Mouse (Mus musculus): ENCODE results near the gene Cemip. TPM values are rescaled to one million over a fixed set of nuclear protein-coding genes. Genes with fewer than 3 reads are reported as not detected.

The Cemip gene
- total and polyA plus RNA-seq, 2 experiments from 2014 or later, result 0.60 to 8.2 TPM

DNA sequence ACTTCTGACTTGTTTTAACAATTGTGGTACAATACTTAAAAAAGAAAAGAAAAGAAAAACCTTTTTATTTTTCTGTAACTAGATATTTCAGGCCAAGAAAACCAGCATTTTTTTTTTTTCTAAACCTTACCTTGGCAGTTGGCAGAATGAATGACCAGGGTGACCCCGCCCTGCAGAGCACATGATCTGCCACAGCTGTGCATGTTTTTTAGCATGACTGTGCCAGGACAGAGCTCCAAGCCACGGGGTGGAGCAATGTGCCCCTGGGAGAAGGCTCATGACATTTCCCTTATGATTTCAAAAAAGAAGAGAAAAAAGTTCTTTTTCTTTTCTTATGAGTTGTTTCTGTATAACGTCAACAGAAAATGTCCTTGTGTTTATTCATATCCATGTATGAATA, 196.9 kb downstream of the Cemip start:
- no peak for TF ChIP-seq CTCF (IDR thresholded peaks at IDR 0.05)
- Histone ChIP-seq H3K4me2 (ENCODE audit: low read depth, low read length, poor library complexity, severe bottlenecking) (no peak overlapping the region), H3K9ac (replicated peaks; ENCODE audit: low read length, poor library complexity, severe bottlenecking) (no peak overlapping the region), H3K4me1 (ENCODE audit: insufficient read depth, low read length) (peaks cover 10% of the 10 kb centered on the region), H3K27me3 (ENCODE audit: insufficient read depth, low read length) (no peaks in the 10 kb centered on the region), H3K4me3 (ENCODE audit: low read depth, low read length) (no peak overlapping the region), H3K27ac (ENCODE audit: low read depth, low read length) (no peak overlapping the region), H3K9me3 (ENCODE audit: low read length) (no peaks in the 10 kb centered on the region), H3K36me3 (ENCODE audit: insufficient read depth, low read length) (no peaks in the 10 kb centered on the region)
- no peak for ATAC-seq (ENCODE audit: low FRiP score)
- no peak for DNase-seq (ENCODE audit: low spot score)
- WGBS, result 66% methylated on average over 3 of the region's 3 CpGs

DNA sequence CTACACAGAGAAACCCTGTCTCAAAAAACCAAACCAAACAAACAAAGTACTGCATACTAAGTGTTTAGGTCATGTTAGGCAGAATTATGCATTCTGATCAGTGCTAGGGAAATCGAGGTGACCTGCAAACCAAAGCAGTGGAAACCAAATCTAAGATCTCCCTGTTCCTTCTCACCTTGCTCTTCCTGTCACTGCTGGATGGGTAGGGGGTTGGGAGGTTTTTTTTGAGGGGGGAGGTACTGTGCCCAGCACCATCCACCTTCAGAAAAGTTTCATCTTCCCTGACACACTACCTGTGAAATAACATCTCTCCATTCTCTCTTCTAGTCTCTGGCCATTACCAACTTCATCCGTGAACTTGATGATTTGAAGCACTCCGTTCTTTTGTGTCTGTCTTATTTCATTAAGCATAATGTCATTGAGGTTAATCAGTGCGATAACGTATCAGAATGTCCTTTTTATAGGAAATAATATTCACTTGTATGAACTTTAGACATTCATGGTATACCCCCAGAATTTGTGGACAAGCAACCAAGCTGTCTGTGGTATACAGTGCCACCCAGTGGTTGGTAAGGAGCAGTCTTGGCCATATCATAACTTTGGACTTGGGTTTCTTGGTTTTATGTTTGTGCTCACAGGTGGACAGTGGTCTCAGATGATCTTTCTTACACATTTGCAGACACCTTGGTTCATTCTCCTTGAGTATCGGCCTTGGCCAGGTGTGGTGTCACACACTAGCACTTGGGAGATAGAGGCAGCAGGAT, 199.8 kb downstream of the Cemip start:
- DNase-seq (ENCODE audit: low spot score), result peak; percentile 41
- Histone ChIP-seq H3K4me3 (ENCODE audit: low read depth, low read length) (no peak overlapping the region), H3K9me3 (ENCODE audit: low read length) (no peaks in the 10 kb centered on the region), H3K27ac (ENCODE audit: low read depth, low read length) (no peak overlapping the region), H3K9ac (replicated peaks; ENCODE audit: low read length, poor library complexity, severe bottlenecking) (no peak overlapping the region), H3K36me3 (ENCODE audit: insufficient read depth, low read length) (no peaks in the 10 kb centered on the region), H3K4me1 (ENCODE audit: insufficient read depth, low read length) (peaks cover 14% of the 10 kb centered on the region), H3K27me3 (ENCODE audit: insufficient read depth, low read length) (no peaks in the 10 kb centered on the region), H3K4me2 (ENCODE audit: low read depth, low read length, poor library complexity, severe bottlenecking) (no peak overlapping the region)
- TF ChIP-seq CTCF (IDR thresholded peaks at IDR 0.05), result peak; percentile 72
- WGBS, result 97% methylated on average over 6 of the region's 6 CpGs
- no peak for ATAC-seq (ENCODE audit: low FRiP score)

DNA sequence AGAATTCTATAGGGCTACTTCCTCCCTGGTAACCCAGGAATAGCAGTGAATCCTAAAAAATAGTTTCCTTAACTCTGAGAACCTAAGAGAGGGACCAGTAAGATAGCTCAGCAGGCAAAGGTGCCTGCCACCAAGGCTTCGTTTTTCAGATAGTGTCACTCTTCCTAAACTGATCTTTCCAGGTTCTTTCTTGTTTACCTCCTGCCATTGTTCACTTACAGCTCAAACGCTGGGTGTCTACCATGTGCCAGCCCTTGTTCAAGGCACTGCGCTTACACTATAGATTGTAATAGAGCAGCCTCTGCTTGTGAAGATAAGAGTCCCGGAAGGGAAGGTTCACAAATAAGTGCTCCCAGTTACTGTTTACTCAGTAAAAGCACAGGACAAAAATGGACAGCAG, 200.5 kb downstream of the Cemip start:
- DNase-seq (ENCODE audit: low spot score) (no peak), ATAC-seq (ENCODE audit: low FRiP score) (no peak)

DNA sequence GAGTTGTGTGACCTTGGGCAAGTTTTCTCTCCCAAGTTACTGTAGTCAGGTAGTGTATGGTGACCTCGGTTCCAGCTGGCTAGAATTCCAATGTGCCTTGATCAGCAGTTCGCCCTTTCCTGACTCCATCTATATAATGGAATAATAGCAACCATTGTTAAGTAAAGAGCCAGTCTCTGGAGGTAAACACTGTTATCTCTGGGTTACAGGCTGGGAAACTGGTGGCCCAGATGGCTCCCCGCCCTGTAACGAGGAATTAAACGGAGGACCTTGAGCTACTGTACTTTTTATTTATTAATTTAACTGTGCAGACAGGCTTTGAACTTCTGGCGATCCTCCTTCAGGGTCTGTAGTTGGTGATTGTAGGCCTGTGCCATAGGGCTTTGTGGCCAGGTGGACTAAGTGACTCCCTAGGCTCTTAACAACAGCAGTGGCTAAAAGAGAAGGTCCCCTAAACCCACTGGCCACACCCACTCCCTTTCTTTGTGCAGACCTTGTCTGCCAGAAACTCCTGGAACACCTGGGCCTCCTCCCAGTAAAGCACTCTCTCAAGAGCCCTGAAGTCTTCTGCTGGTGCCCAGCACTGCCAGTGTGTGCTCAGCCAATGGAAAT, 201.3 kb downstream of the Cemip start:
- DNase-seq (ENCODE audit: low spot score), result no peak
- Histone ChIP-seq H3K36me3 (ENCODE audit: insufficient read depth, low read length) (no peaks in the 10 kb centered on the region), H3K27me3 (ENCODE audit: insufficient read depth, low read length) (no peaks in the 10 kb centered on the region), H3K4me2 (ENCODE audit: low read depth, low read length, poor library complexity, severe bottlenecking) (peak overlapping the region; percentile 77), H3K9ac (replicated peaks; ENCODE audit: low read length, poor library complexity, severe bottlenecking) (peak overlapping the region; percentile 89), H3K27ac (ENCODE audit: low read depth, low read length) (peak overlapping the region; percentile 91), H3K4me3 (ENCODE audit: low read depth, low read length) (peak overlapping the region; percentile 84), H3K9me3 (ENCODE audit: low read length) (no peaks in the 10 kb centered on the region), H3K4me1 (ENCODE audit: insufficient read depth, low read length) (peaks cover 18% of the 10 kb centered on the region)
- 34% methylated on average over 6 of the region's 6 CpGs for WGBS
- TF ChIP-seq CTCF (IDR thresholded peaks at IDR 0.05), result no peak
- ATAC-seq (ENCODE audit: low FRiP score), result no peak

More for the DNA sequence above, 200.5 kb downstream of the Cemip start:
- H3K36me3 ChIP-seq (ENCODE audit: insufficient read depth, low read length), result no peaks in the 10 kb centered on the region
- no peaks in the 10 kb centered on the region for H3K9me3 ChIP-seq (ENCODE audit: low read length)
- H3K4me1 ChIP-seq (ENCODE audit: insufficient read depth, low read length), result peaks cover 18% of the 10 kb centered on the region
- no peak overlapping the region for H3K4me3 ChIP-seq (ENCODE audit: low read depth, low read length)
- H3K27ac ChIP-seq (ENCODE audit: low read depth, low read length), result no peak overlapping the region
- TF ChIP-seq CTCF (IDR thresholded peaks at IDR 0.05), result no peak
- H3K27me3 ChIP-seq (ENCODE audit: insufficient read depth, low read length), result no peaks in the 10 kb centered on the region
- 89% methylated on average over 4 of the region's 4 CpGs for WGBS
- no peak overlapping the region for H3K9ac ChIP-seq (replicated peaks; ENCODE audit: low read length, poor library complexity, severe bottlenecking)
- H3K4me2 ChIP-seq (ENCODE audit: low read depth, low read length, poor library complexity, severe bottlenecking), result no peak overlapping the region

DNA sequence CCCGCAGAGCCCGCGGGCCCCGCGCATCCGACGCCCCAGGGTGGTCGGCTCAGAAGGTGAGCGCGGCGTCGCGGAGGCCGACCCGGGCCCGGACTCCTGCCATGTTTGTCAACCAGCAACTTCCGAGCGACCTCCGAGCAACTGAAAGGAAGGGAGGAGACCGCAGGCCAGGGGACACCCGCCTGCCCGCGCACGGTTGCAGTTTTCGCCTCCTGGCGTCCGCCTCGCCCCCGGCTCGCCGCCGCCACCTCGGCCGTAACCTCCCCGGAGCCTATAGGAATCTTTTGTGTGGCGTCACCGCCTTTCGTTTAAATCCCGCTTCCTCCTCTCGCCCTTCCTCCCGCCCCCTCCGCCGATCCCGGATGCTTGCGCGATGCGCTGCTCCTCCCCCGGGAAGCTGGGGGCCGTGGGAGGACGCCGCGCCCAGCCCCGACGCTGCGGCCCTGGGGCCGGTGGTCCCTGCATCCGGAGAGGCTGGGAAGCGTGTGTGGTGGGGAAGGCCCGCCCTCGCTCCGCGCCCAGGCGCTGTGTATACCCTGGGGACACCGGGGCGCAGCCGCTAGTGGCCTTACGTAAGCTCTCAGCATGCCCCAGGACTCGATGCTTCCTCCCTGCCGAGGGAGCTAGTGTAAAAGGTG, 202.2 kb downstream of the Cemip start, which contains the start of the genes Tlnrd1 and Mesd:
Gene Tlnrd1 (minus strand): TSS at position 285 of the 638 bp plus-strand sequence.
Gene Mesd (plus strand): TSS at position 446 of the 638 bp plus-strand sequence.
- H3K4me1 ChIP-seq (ENCODE audit: insufficient read depth, low read length), result peaks cover 22% of the 10 kb centered on the region
- peak within 1 kb of the TSS; percentile 89 for H3K9ac ChIP-seq (replicated peaks; ENCODE audit: low read length, poor library complexity, severe bottlenecking)
- peak within 1 kb of the TSS; percentile 77 for H3K4me2 ChIP-seq (ENCODE audit: low read depth, low read length, poor library complexity, severe bottlenecking)
- peak within 1 kb of the TSS; percentile 91 for H3K27ac ChIP-seq (ENCODE audit: low read depth, low read length)
- WGBS, result 2% methylated on average over 56 of the region's 69 CpGs
- peak; percentile 85 for ATAC-seq (ENCODE audit: low FRiP score)
- no peaks in the 10 kb centered on the region for H3K9me3 ChIP-seq (ENCODE audit: low read length)
- TF ChIP-seq CTCF (IDR thresholded peaks at IDR 0.05), result peak; percentile 25; the same call in 1 of the 2 replicates
- H3K4me3 ChIP-seq (ENCODE audit: low read depth, low read length), result peak within 1 kb of the TSS; percentile 84
- peak; percentile 92 for DNase-seq (ENCODE audit: low spot score)
- H3K27me3 ChIP-seq (ENCODE audit: insufficient read depth, low read length), result no peaks in the 10 kb centered on the region
- H3K36me3 ChIP-seq (ENCODE audit: insufficient read depth, low read length), result no peaks in the 10 kb centered on the region

Measured in midbrain, postnatal 0 days (tissue).